Mouse (Mus musculus) embryo, embryonic 10 days (tissue): ENCODE measurements at regions not wholly inside any gene's neighbourhood (a gene's known extent, or its start where the extent isn't known, plus 50 kb on each side); places are given as distances from the start of the nearest gene placed in this dataset.
A peak's percentile ranks its signal among the peaks of the same experiment; 100 is the strongest.

ENCODE experiments used
- DNase-seq: peaks from one replicate; pipeline ENCODE4 v3.0.0-alpha.2; 2015; ENCODE audit warnings: low spot score

DNA sequence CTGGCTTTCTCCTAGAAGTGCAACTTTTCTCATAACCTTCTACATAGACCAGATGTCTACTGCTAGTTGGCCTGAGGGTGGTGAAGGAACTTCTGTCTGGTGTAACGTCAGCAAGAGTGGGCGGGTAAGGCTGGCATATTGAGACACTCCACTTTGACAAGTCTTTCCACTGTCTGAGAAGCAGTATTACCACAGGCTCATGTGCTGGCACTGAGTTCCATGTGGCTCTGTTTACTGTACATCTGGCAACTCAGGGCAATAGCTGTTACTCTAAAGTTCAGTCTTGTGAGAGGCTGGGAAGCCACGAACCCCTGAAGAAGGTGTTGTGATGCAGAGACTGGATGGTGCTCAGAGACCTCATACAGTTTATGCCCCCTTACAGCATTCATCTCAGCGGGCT lies 230.7 kb upstream of the Tbx18 start:
- DNase-seq = no peak

DNA sequence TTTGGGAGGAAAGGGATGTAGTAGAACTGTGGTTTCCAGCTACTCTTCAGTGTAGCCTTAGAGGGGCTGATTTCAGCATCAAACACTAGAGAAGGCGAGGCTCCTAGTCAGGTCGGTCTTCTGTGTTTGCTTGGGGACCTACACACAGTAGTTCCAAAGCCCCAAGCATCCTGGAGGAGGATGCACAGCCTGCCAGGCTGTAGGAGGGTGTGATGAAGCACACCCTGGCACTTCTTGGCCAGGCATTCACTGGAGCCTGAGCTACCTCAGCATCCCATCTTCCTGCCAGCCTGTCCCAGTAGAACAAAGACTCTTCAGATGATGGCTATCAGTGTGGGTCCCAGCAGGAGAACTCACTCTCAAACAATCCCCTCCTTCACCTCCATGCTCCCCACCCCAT lies 233.4 kb upstream of the Tbx18 start:
- DNase-seq = no peak

DNA sequence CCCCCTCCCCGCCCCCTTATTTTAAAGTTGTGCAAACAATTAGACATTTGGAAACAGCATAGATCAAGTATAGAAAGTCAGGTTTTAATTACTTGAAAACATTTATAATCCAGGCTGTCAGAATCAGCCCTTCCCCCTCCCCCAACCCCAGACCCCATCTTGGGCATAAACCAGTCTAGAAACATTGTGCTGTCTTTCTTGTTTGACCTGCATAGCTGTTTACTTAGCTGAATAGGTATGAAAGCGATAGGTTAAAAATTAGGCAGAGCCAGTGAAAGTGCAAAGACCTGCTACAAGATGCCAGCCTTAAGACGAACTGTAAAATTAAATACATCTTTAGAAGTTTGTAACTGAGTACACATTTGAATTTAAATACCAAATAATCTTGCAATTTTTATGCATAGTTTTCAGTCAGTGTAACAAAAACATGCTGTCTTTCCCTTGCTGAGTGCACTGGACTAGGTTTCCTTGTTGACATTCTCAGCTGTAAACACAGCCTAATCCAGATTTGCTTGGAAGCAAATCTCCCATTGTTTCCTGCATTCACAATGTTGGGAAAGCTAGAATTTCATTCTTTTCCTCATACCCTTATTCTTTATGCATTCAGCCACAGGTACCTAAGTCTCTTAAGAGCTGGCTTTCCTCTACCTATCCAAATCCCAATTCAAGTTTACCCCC lies 234.2 kb upstream of the Tbx18 start:
- DNase-seq = no peak

DNA sequence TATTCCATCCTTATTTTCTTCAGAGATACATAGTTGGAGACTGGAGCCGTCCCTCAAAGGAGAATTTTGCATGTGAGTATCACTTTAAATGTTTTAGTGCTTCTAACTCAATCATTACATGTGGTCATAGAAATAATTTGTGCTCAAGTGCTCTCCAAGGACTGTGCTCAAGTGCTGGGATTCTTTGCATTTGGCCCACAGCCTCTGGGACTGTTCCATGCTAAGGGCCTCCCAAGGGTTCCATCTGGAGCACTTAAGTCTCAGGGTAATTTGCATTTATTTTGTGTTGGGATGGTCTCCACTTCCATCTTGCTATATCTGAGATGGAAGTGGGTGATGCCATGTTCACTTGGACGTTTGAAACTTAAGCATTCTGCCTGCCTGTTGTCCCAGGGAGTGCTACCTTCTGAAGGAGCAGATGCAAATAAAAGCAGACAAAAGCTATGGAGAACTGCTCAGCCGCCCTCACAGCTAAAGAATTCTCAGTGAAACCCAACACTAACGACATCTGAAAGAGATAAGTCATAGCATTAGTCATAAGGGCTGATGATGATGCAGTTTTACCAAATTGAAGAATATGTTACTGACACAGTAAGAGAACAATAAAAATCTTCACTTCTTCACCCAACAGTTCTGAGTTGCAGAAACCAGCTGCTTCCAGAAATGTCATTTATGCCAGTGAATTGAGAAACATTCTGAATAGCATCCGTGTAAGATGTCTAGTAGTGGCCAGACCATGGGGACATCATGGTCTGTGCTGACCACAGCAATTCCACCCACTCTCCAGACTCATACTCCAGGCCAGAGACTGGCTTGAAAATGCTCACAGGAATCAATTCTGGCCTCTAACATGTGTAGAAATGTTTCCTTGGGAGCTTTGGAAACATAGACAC lies 237.4 kb upstream of the Tbx18 start:
- DNase-seq = no peak

GRCm38 (mm10) chr9:87970586-87970985 lies 239.5 kb upstream of the Tbx18 start:
- no peak for DNase-seq

DNA sequence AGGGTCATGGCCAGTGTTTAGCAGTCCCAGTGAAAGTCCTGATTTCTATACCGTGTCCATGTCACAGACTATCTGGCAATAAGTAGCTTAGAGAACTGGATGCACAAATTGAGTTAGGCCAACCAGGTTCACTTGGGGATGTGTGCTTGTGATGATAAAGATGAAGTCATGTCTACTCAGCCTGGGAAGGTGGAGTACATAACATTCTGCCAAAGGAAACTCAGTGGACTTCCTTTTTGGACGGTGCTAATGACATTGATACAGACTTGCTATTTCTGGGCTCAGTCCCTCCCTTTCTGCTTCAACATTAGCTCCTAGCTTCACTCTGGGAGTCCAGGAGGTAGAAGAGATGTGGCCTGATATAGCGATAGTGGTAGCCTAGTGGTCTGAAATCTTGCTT lies 240.7 kb upstream of the Tbx18 start:
- no peak for DNase-seq

GRCm38 (mm10) chr9:87973531-87973930 lies 242.5 kb upstream of the Tbx18 start:
- DNase-seq = peak; percentile 60

- DNase-seq = peak; percentile 57
Measured at GRCm38 (mm10) chr9:87984910-87985309, 253.8 kb upstream of the Tbx18 start.

- no peak for DNase-seq
Measured at GRCm38 (mm10) chr9:87985439-87985838, 254.4 kb upstream of the Tbx18 start.

GRCm38 (mm10) chr9:88005945-88006700 lies 275.1 kb upstream of the Tbx18 start:
- no peak for DNase-seq

DNA sequence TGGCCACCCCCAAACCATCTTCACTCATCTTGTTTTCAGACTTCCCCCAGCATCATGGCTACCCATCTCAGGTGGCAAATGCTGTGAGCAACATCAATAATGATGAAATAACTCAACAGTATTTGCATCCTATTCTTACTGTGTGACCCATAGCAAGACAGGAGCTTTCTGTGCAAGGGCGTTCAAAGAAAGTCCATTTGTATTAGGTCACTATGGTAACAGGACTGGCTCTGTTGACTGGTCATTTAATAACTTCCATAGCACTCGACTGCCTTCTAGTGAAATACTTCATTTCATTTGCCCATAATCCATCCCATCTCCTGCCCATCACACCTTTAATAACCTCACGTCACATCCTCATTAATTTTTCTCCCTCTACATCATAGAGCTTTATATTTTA lies 292.7 kb upstream of the Tbx18 start:
- no peak for DNase-seq

- DNase-seq = no peak
Measured at GRCm38 (mm10) chr9:88025936-88026335, 294.9 kb upstream of the Tbx18 start.

DNA sequence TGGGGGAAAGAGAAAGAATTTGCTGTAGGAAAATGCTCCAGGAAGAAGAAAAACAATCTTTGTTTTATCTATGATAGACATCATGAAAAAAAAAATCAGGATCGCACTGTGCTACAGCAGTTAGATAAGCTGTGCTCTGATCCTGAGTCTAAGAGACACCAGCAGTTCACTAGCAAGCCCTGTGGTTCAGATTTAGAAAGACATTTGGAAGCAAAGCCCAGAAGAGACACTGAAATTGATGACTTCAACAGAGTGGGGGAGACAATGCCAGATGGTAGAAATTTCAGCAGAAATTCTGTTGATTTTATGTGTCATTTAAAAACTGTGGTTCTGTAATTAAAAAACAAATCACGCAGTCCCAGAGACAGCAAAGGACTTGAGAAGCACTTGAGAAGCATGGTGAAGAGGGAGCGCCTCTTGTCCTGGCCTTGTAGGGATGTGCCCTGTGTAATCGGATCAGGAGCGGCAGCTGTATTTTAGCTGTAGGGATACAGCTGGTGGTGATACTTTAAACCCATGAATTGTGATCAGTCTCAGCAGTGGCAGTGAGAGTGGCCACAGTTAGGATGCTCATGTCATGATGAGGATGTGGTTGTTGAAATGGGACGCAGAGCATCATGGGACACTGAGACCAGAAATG lies 296.4 kb upstream of the Nt5e start:
- no peak for DNase-seq

GRCm38 (mm10) chr9:88037560-88037959 lies 289.4 kb upstream of the Nt5e start:
- DNase-seq = no peak

GRCm38 (mm10) chr9:88049270-88049669 lies 277.7 kb upstream of the Nt5e start:
- DNase-seq = peak; percentile 47

- DNase-seq = no peak
Measured at GRCm38 (mm10) chr9:88049792-88050191, 277.2 kb upstream of the Nt5e start.

GRCm38 (mm10) chr9:88058551-88058950 lies 268.4 kb upstream of the Nt5e start:
- DNase-seq = no peak

GRCm38 (mm10) chr9:88059005-88059404 lies 268.0 kb upstream of the Nt5e start:
- no peak for DNase-seq

DNA sequence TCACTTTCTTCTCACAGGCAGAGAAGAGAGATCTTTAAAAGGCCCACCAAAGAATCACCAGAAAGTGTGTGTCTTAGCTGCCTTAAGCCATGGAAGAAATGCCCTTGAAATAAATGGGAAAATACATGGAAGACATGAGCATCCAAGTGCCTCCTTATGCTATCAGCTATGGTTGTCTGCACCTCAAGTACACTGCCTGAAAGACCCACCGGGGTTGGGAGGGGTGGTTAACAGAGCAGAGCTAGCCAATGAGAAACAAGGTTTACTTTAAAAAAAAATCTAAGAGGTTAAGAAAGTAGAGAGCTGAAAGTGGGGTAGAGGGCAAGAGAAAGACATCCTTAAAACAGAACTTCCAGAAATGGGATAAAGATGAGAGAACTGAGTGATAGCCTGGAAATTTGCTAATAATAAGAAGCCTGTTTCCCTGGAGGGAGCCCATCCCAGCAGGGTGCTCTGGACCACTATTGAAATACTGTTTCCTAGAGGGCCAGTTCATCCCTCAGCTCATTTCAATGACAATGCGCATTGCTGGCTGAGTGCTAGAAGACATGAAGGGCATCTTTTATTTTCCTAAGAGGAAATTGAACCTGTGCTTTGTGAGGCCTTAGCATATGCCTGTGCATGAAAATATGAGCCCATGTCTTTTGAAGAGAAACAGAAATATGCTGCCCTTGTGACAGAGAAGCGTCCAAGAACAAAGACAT lies 262.9 kb upstream of the Nt5e start:
- DNase-seq = peak; percentile 16

- DNase-seq = no peak
Measured at GRCm38 (mm10) chr9:88065057-88065456, 261.9 kb upstream of the Nt5e start.

- DNase-seq = no peak
Measured at GRCm38 (mm10) chr9:88065777-88066176, 261.2 kb upstream of the Nt5e start.

DNA sequence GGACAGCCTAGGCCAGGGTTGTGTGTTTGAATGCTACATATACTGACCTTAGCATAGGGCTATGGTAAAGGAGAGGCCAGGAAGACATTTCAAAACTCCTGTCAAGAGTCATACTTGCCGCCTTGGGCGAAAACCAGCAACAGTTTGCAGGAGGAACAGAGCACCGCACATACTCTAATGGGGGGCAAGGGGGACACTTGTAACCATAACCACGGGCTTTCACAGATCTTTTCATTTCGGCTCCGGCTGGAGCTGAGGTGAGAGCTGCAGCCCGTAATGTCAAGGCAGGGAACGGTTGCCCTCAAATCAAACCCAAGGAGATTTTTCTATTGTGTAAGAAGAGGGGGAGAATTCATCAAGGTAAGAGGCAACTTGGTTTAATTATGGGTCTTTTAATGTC lies 258.7 kb upstream of the Nt5e start:
- no peak for DNase-seq
